Mouse (Mus musculus) heart, postnatal 0 days (tissue): ENCODE data around the gene Cwh43. TPM values are rescaled to one million over a fixed set of nuclear protein-coding genes. Genes with fewer than 3 reads are reported as not detected.

Experiments
- ATAC-seq: fragments of 200-750 bp; cut with Nextera tagmentation; 2 replicates; pipeline ENCODE4 v1.8.0; 2017; ENCODE audit warnings: low read depth, moderate number of reproducible peaks, moderate library complexity; ENCODE audit not compliant: insufficient read depth
- DNase-seq: peaks from one replicate; pipeline ENCODE4 v3.0.0-alpha.2; 2016; ENCODE audit warnings: low spot score
- H3K27ac ChIP-seq: fragments of 300-500 bp; sonication (generic); 2 replicates; pipeline ENCODE4 v1.5.1; 2014; ENCODE audit warnings: low read depth, mild to moderate bottlenecking
- H3K27me3 ChIP-seq: fragments of 300-500 bp; sonication (generic); 2 replicates; pipeline ENCODE4 v1.6.1; 2014; ENCODE audit warnings: low read length, mixed read lengths; ENCODE audit not compliant: control insufficient read depth, insufficient read depth
- H3K36me3 ChIP-seq: fragments of 300-500 bp; sonication (generic); replicated peaks from 2 replicates; pipeline ENCODE4 v1.6.1; 2014; ENCODE audit warnings: low read length, mixed read lengths; ENCODE audit not compliant: control insufficient read depth, insufficient read depth
- H3K4me1 ChIP-seq: fragments of 300-500 bp; sonication (generic); 2 replicates; pipeline ENCODE4 v1.6.1; 2014; ENCODE audit warnings: antibody characterized with exemption; ENCODE audit not compliant: control insufficient read depth, insufficient read depth
- H3K4me2 ChIP-seq: fragments of 300-500 bp; sonication (generic); 2 replicates; pipeline ENCODE4 v1.6.1; 2014; ENCODE audit warnings: low read depth, mild to moderate bottlenecking, low read length, moderate library complexity
- H3K4me3 ChIP-seq: fragments of 300-500 bp; sonication (generic); 2 replicates; pipeline ENCODE4 v1.5.1; 2014; ENCODE audit warnings: low read depth, low read length
- H3K9ac ChIP-seq: fragments of 300-500 bp; sonication (generic); replicated peaks from 2 replicates; pipeline ENCODE4 v1.6.1; 2014; ENCODE audit warnings: low read depth, low read length, mixed read lengths
- H3K9me3 ChIP-seq: fragments of 300-500 bp; sonication (generic); replicated peaks from 2 replicates; pipeline ENCODE4 v1.6.1; 2016; ENCODE audit warnings: low read length; ENCODE audit not compliant: control insufficient read depth
- CTCF ChIP-seq: IDR thresholded peaks from 2 replicates; pipeline ENCODE4 v1.5.1; 2016; ENCODE audit warnings: antibody characterized with exemption, control low read depth, low read depth
- EP300 ChIP-seq: IDR thresholded peaks from 2 replicates; pipeline ENCODE4 v1.6.1; 2016; ENCODE audit warnings: antibody characterized with exemption, low read depth
- WGBS: fragments of 180-500 bp; shearing (Covaris S2); extraction: QIAGEN DNeasy Blood & Tissue Kit; methylation state at CpG from one replicate; pipeline ENCODE4 v1.1.7; 2014; 5-methylcytosine and 5-hydroxymethylcytosine counted together
- polyA plus RNA-seq: library from polyadenylated mRNA; unstranded; fragments of >200 nt; fragmentation: Nextera tagmentation; extraction: Ambion mirVana; gene quantifications from 2 replicates; pipeline ENCODE4 v1.2.1, GENCODE M21; 2015
- total RNA-seq: library from RNA; depleted of rRNA; stranded (reverse); fragments of >200 nt; gene quantifications from 2 replicates; pipeline ENCODE4 v1.2.3, GENCODE M21; 2014; ENCODE audit warnings: low replicate concordance; rRNA removed

Gene Cwh43
- total and polyA plus RNA-seq, 2 experiments from 2014 or later = 0.08 TPM; not detected in 1

DNA sequence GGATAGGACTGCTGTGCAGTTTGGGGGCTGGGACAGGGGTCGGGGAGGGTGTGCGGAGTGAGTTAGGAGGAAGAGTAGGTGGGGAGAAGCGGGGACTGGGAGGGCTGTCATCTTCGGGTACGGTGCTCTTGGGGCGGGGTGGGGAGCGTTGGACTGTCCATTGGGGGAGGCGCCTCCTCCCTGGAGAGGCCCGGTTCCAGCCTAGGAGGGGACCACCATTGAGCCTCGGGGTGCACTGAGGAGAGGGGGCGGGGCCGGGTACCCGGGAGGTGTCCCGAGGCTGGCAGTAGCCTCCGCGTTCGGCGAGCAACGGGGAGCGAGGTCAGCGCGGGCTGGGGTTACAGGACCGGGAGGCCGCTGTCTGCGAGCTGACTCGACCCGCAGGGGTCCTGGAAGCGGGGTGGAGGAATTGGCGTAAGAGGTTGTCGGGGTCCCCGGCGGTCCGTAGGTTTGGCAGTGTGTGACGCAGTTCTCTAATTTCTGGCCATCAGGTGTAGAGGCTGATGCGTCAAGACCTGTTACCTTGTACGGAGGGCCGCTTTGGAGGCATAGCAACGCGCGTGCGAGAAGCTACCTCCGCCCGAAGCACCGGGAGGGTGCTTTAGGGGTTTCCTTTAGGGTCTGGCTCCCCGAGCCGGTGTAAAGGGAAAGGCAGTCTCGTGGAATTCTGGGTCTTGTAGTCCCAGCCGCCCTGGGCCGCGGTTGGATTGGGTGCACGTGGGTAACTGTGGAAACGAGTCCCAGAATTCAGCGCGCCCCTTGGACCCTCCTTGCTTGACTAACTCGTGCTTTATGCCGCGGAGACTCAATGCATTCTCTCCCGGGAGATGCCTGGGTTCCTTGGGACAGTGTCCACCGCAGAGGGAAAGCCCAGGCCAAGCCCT, 86.2 kb downstream of the Cwh43 start:
- TF ChIP-seq CTCF (no peak), EP300 (no peak)
- Histone ChIP-seq H3K4me1 (peaks cover 12% of the 10 kb centered on the region), H3K36me3 (no peaks in the 10 kb centered on the region), H3K27ac (peak overlapping the region; percentile 9), H3K4me3 (peak overlapping the region; percentile 87), H3K9ac (peak overlapping the region; percentile 57), H3K4me2 (peak overlapping the region; percentile 100), H3K27me3 (no peaks in the 10 kb centered on the region), H3K9me3 (no peaks in the 10 kb centered on the region)
- ATAC-seq = peak; percentile 56
- peak; percentile 91 for DNase-seq
- WGBS = 1% methylated on average over 59 of the region's 59 CpGs

- H3K27me3 ChIP-seq = no peaks in the 10 kb centered on the region
- peaks cover 13% of the 10 kb centered on the region; the same call in 1 of the 2 replicates for H3K4me1 ChIP-seq
- no peak overlapping the region for H3K9ac ChIP-seq
- H3K4me2 ChIP-seq = no peak overlapping the region
- H3K27ac ChIP-seq = no peak overlapping the region
- H3K4me3 ChIP-seq = no peak overlapping the region
- ATAC-seq (no peak), DNase-seq (no peak)
- WGBS = 57% methylated on average over 3 of the region's 3 CpGs
- TF ChIP-seq EP300 (no peak), CTCF (no peak)
- no peaks in the 10 kb centered on the region for H3K36me3 ChIP-seq
- H3K9me3 ChIP-seq = no peaks in the 10 kb centered on the region
These were observed 91.5 kb downstream of the Cwh43 start for GRCm38 (mm10) chr5:73497401-73497800.

GRCm38 (mm10) chr5:73498559-73498958, 92.7 kb downstream of the Cwh43 start:
- H3K36me3 ChIP-seq = no peaks in the 10 kb centered on the region
- H3K4me1 ChIP-seq = peaks cover 17% of the 10 kb centered on the region; the same call in 1 of the 2 replicates
- TF ChIP-seq CTCF (no peak), EP300 (no peak)
- H3K9me3 ChIP-seq = no peaks in the 10 kb centered on the region
- DNase-seq (no peak), ATAC-seq (no peak)
- H3K27ac ChIP-seq = no peak overlapping the region
- no peaks in the 10 kb centered on the region for H3K27me3 ChIP-seq
- H3K4me3 ChIP-seq = no peak overlapping the region
- no peak overlapping the region for H3K4me2 ChIP-seq
- no peak overlapping the region for H3K9ac ChIP-seq
- 78% methylated on average over 8 of the region's 8 CpGs for WGBS

- Histone ChIP-seq H3K9ac (no peak overlapping the region), H3K27ac (no peak overlapping the region), H3K4me2 (no peak overlapping the region), H3K27me3 (no peaks in the 10 kb centered on the region), H3K4me1 (peaks cover 17% of the 10 kb centered on the region; the same call in 1 of the 2 replicates), H3K4me3 (no peak overlapping the region), H3K36me3 (no peaks in the 10 kb centered on the region), H3K9me3 (no peaks in the 10 kb centered on the region)
- DNase-seq (no peak), ATAC-seq (no peak)
- WGBS = 48% methylated on average over 7 of the region's 7 CpGs
- no peak for TF ChIP-seq EP300
- no peak for TF ChIP-seq CTCF
These were observed 95.1 kb downstream of the Cwh43 start for GRCm38 (mm10) chr5:73500867-73501440.

- ATAC-seq = no peak
- Histone ChIP-seq H3K27me3 (no peaks in the 10 kb centered on the region), H3K27ac (no peak overlapping the region), H3K4me1 (peaks cover 17% of the 10 kb centered on the region; the same call in 1 of the 2 replicates), H3K4me3 (no peak overlapping the region), H3K9ac (no peak overlapping the region), H3K4me2 (no peak overlapping the region), H3K9me3 (no peaks in the 10 kb centered on the region), H3K36me3 (no peaks in the 10 kb centered on the region)
- WGBS = 72% methylated on average over 9 of the region's 9 CpGs
- no peak for DNase-seq
- TF ChIP-seq EP300 = no peak
- no peak for TF ChIP-seq CTCF
These were observed 96.5 kb downstream of the Cwh43 start for GRCm38 (mm10) chr5:73502422-73502821.

Other genes starting within 250 kb of the Cwh43 start
- 43.0 and 46.1 TPM in 2 replicates for gene Fryl, start 149.5 kb upstream of the Cwh43 start, total RNA-seq
- 16.9 and 19.3 TPM in 2 replicates for gene Fryl, start 149.5 kb upstream of the Cwh43 start, polyA plus RNA-seq
- gene Ociad1, start 113.3 kb upstream of the Cwh43 start, total RNA-seq = 131 and 139 TPM in 2 replicates
- 265 TPM in 2 replicates for gene Ociad1, start 113.3 kb upstream of the Cwh43 start, polyA plus RNA-seq
- gene Ociad2, start 65.0 kb upstream of the Cwh43 start, total RNA-seq = 6.7 and 13.3 TPM in 2 replicates
- 16.7 and 19.6 TPM in 2 replicates for gene Ociad2, start 65.0 kb upstream of the Cwh43 start, polyA plus RNA-seq
- 5.2 and 5.6 TPM in 2 replicates for gene Dcun1d4, start 74.9 kb downstream of the Cwh43 start, total RNA-seq
- gene Dcun1d4, start 74.9 kb downstream of the Cwh43 start, polyA plus RNA-seq = 9.9 and 10.4 TPM in 2 replicates
- 0.23 TPM in 1 of 2 replicates, not detected in the other for gene Lrrc66, start 226.5 kb downstream of the Cwh43 start, total RNA-seq
- gene Lrrc66, start 226.5 kb downstream of the Cwh43 start, polyA plus RNA-seq = 0.07 TPM in 1 of 2 replicates, not detected in the other
- gene Sgcb, start 241.7 kb downstream of the Cwh43 start, total RNA-seq = 20.8 and 25.2 TPM in 2 replicates
- gene Sgcb, start 241.7 kb downstream of the Cwh43 start, polyA plus RNA-seq = 46.9 and 49.0 TPM in 2 replicates
- 0.27 and 1.0 TPM in 2 replicates for gene Spata18, start 245.3 kb downstream of the Cwh43 start, total RNA-seq
- gene Spata18, start 245.3 kb downstream of the Cwh43 start, polyA plus RNA-seq = 0.84 and 0.87 TPM in 2 replicates